26 mouse cellular contexts compared by ENCODE assay signal in the genomic region with DNA sequence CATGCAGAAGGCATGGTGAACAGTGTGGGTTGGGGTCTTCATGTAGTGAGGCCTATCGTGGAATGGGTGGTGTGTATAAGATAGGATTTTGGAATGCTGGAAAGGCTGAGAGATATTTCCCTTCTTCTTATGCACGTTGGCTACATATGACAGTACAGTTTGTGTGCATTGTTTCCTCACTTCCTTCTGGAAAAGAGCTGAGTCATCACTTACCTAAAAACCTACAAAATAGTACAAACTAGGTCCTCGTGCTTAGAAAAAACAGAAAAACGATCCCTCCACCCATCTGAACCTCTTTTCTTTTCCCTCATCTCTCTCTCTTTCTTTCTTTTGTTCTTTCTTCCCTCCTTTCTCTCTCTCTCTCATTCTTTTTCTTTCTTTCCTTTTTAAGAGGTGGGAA.
"Had no signal": no experiment of that assay in that cellular context is flagged by ENCODE, and none has a peak within 500 bp of the region (broad histone marks: within the 10 kb centered on the region; RNA-seq: fewer than 3 reads in every experiment).

No protein-coding gene starts in this region.

- H3K4me2 ChIP-seq: heart, embryonic 12.5 days; hindbrain, embryonic 12.5 days; hindbrain, embryonic 14.5 days; intestine, embryonic 15.5 days; limb, embryonic 12.5 days; liver, embryonic 11.5 days; liver, embryonic 13.5 days had no signal

- H3K9me3 ChIP-seq: heart, embryonic 10.5 days; heart, embryonic 12.5 days; hindbrain, embryonic 10.5 days; hindbrain, embryonic 12.5 days; intestine, embryonic 15.5 days; limb, embryonic 10.5 days; liver, embryonic 13.5 days had no signal

- ATAC-seq: hindbrain, embryonic 16.5 days; inflammation-experienced regulatory T-cells, adult 6 months; intestine, embryonic 15.5 days; intestine, postnatal 0 days had no signal

- H3K27me3 ChIP-seq: heart, embryonic 12.5 days; hindbrain, embryonic 12.5 days; intestine, embryonic 15.5 days; limb, embryonic 12.5 days; liver, embryonic 13.5 days had no signal

- H3K9ac ChIP-seq: heart, embryonic 12.5 days; hindbrain, embryonic 12.5 days; hindbrain, embryonic 14.5 days; intestine, embryonic 15.5 days; limb, embryonic 12.5 days; liver, embryonic 13.5 days had no signal

- H3K4me3 ChIP-seq: heart, embryonic 10.5 days; heart, embryonic 12.5 days; hindbrain, embryonic 10.5 days; hindbrain, embryonic 12.5 days; intestine, embryonic 15.5 days; layer of hippocampus, adult 2 months; left cerebral cortex, adult 2 months; limb, embryonic 10.5 days; limb, embryonic 12.5 days; liver, embryonic 13.5 days had no signal

- H3K27ac ChIP-seq: heart, embryonic 10.5 days; hindbrain, embryonic 10.5 days; hindbrain, embryonic 12.5 days; hindbrain, embryonic 14.5 days; intestine, embryonic 15.5 days; layer of hippocampus, adult 2 months; left cerebral cortex, adult 2 months; limb, embryonic 10.5 days; limb, embryonic 12.5 days; liver, embryonic 13.5 days had no signal

- H3K36me3 ChIP-seq: heart, embryonic 10.5 days; heart, embryonic 12.5 days; hindbrain, embryonic 10.5 days; hindbrain, embryonic 12.5 days; intestine, embryonic 15.5 days; limb, embryonic 10.5 days; limb, embryonic 12.5 days; liver, embryonic 13.5 days had no signal

- H3K4me1 ChIP-seq: heart, embryonic 10.5 days; heart, embryonic 12.5 days; hindbrain, embryonic 10.5 days; hindbrain, embryonic 12.5 days; intestine, embryonic 15.5 days; limb, embryonic 10.5 days; limb, embryonic 12.5 days had no signal

- DNase-seq: gastrocnemius, postnatal 14 days; gastrocnemius, postnatal 36 days; heart, adult 18-20 months; heart, postnatal 10 days; heart, postnatal 4 days; kidney, adult 18-20 months; kidney, adult 8-10 months; kidney, postnatal 10 days; kidney, postnatal 25 days; kidney, postnatal 4 days; liver; liver, embryonic 13.5 days had no signal
